Mouse (Mus musculus): Measurements from ENCODE around the gene Mnd1. TPM values are rescaled to one million over a fixed set of nuclear protein-coding genes. Genes with fewer than 3 reads are reported as not detected.

Mnd1 gene
- polyA plus RNA-seq, 1 experiment from 2014 or later, result 14.0 TPM

DNA sequence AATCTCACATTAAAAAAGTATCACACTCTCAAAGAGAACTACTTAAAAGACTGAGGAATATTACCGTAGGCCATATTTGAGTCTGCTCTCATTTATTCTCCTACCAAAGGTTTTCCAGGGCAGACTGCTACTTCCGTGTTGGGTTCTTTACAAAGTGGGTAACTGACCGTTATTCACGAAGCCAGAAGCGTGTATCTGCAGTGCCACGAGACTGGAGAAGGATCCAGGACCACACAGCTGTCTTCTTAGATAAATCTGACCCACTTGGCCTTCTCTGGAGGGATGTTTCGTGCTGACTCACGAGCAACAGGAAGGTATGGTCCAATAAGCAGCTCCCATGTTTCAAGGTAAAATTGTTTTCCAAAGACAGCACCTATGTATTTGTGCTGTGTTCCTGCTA lies 113.8 kb downstream of the Mnd1 start:
- Histone ChIP-seq H3K9ac (replicated peaks) (no peak overlapping the region), H3K4me3 (replicated peaks) (no peak overlapping the region), H3K27ac (no peak overlapping the region), H3K36me3 (0 out of 2 replicates have a peak, but pooled peaks cover 4% of the 10 kb centered on the region), H3K4me1 (replicated peaks) (peaks cover 26% of the 10 kb centered on the region), H3K9me3 (no peaks in the 10 kb centered on the region), H3K4me2 (no peak overlapping the region), H3K27me3 (no peaks in the 10 kb centered on the region)
- 85% methylated on average over 8 of the region's 8 CpGs for WGBS
- no peak for ATAC-seq (ENCODE audit: insufficient number of reproducible peaks, insufficient read depth, low FRiP score, low TSS enrichment, low read depth)

DNA sequence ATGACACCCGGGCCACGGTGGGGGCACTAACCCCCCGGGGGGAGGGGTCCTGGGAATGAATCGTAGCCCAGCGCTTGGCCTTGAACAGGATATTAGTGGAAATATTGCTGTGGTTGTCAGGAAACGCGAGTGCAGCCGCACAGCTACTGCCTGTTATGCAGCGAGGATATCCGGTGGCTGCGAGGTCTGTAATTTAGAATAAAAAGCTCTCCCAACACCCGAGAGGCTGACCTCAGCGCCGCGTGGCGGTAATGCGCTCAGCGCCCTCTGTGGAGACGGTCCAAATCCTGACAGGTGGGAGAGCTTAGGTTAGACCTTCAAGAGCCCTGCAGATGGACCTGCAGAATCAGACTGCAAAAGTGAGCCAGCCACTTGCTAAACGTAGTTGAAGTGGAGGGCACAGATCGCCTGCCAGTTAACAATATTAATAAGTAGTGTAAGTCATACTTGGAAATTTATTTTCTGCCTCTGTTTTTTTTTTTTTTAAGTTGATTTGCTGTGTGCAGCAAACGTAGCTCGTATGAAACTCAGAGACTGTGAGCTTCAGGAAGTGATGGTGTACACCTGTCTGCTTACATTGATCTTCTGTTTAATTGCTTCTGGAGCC lies 115.0 kb downstream of the Mnd1 start:
- peak overlapping the region; percentile 92 for H3K4me3 ChIP-seq (replicated peaks)
- no peaks in the 10 kb centered on the region for H3K9me3 ChIP-seq
- H3K4me1 ChIP-seq (replicated peaks), result peaks cover 30% of the 10 kb centered on the region
- 0 out of 2 replicates have a peak, but pooled peaks cover 4% of the 10 kb centered on the region for H3K36me3 ChIP-seq
- H3K27me3 ChIP-seq, result no peaks in the 10 kb centered on the region
- ATAC-seq (ENCODE audit: insufficient number of reproducible peaks, insufficient read depth, low FRiP score, low TSS enrichment, low read depth), result peak; percentile 57
- peak overlapping the region; percentile 97 for H3K9ac ChIP-seq (replicated peaks)
- 5% methylated on average over 23 of the region's 23 CpGs for WGBS
- peak overlapping the region; percentile 87 for H3K27ac ChIP-seq
- H3K4me2 ChIP-seq, result peak overlapping the region; percentile 94

DNA sequence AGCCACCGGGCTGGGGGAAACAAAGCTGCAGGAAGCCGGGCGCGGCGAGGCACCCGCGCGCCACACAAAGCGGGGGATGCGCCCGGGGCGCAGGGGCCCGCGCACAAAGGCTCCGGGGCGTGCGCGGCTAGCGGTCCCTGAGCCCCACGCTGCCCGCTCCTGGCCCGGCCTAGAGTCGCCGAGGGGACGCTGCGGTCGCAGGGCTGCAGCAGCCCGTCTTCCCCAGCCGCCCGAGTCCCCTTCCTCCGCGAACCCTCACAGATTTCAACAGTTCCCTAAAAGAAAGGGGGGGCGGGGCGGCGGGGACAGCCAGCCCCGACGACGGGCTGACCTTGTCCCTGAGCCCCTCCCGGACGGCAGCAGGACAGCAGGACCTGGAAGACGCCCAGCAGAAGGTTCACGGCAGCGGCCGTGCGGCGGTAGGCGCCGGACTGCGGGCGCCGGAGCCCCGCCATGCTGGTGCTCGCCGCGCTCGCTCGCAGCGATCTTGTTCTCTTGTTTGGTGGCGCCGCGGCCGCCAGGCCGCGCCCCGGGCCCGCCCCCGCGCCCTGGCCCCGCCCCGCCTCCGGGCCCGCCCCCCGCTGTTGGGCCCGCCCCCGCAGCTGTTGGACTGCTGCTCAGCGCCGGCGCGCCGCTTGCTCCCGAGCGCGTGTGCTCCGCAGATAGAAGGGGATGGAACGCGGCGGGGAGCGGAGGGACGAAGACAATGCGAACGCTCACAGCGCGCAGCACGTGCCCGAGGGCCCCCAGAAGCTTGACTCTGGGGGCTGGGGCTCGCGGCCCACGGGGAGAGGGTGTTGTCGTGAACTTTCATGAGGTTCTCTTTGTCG lies 115.7 kb downstream of the Mnd1 start, which contains the start of gene Tmem131l:
TSS of gene Tmem131l (minus strand) at position 530 of the 830 bp plus-strand sequence.
- Histone ChIP-seq H3K27ac (peak within 1 kb of the TSS; percentile 95), H3K27me3 (no peaks in the 10 kb centered on the region), H3K4me2 (peak within 1 kb of the TSS; percentile 94), H3K36me3 (peaks cover 4% of the 10 kb centered on the region; the same call in 1 of the 2 replicates), H3K4me1 (replicated peaks) (peaks cover 33% of the 10 kb centered on the region), H3K9me3 (no peaks in the 10 kb centered on the region), H3K9ac (replicated peaks) (peak within 1 kb of the TSS; percentile 97), H3K4me3 (replicated peaks) (peak within 1 kb of the TSS; percentile 92)
- ATAC-seq (ENCODE audit: insufficient number of reproducible peaks, insufficient read depth, low FRiP score, low TSS enrichment, low read depth), result peak; percentile 92
- under 1% methylated on average over 94 of the region's 100 CpGs for WGBS

DNA sequence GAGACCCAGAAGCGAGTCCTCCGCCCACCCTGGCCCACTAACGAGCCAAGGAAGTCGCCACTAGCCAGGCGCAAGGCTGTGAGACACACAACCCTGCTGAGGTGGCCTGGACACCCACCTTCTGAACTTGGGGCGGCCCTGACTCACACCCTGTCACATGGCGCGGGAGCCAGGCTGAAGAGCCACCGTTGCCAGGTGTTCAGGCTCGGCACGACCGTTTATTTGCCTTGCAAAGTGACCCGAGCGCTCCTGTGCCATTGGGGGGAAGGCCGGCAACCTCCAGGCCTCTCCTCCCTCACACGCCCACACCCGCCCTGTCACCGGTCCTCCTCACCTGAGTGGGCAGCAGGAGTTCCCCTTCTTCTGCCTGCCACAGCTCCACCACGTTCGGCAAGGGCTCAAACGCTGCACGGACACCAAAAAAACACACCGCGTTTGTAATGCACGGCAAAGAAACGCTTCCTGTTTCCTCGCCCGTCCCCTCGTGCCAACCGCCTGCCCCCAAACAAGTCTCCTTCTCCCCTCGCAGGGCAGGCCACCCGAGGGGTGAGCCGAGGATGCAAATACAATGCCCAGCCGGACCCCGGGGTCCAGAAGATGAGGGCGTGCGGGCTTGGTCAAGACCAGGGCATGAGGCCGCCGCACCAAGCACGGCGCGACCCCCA lies 116.5 kb downstream of the Mnd1 start:
- no peaks in the 10 kb centered on the region for H3K27me3 ChIP-seq
- H3K4me2 ChIP-seq, result peak overlapping the region; percentile 94
- ATAC-seq (ENCODE audit: insufficient number of reproducible peaks, insufficient read depth, low FRiP score, low TSS enrichment, low read depth), result peak; percentile 7; the same call in 1 of the 2 replicates
- WGBS, result under 1% methylated on average over 42 of the region's 42 CpGs
- peak overlapping the region; percentile 95 for H3K27ac ChIP-seq
- H3K9me3 ChIP-seq, result no peaks in the 10 kb centered on the region
- peak overlapping the region; percentile 97 for H3K9ac ChIP-seq (replicated peaks)
- H3K4me1 ChIP-seq (replicated peaks), result peaks cover 33% of the 10 kb centered on the region
- H3K4me3 ChIP-seq (replicated peaks), result peak overlapping the region; percentile 92
- H3K36me3 ChIP-seq, result peaks cover 4% of the 10 kb centered on the region; the same call in 1 of the 2 replicates

DNA sequence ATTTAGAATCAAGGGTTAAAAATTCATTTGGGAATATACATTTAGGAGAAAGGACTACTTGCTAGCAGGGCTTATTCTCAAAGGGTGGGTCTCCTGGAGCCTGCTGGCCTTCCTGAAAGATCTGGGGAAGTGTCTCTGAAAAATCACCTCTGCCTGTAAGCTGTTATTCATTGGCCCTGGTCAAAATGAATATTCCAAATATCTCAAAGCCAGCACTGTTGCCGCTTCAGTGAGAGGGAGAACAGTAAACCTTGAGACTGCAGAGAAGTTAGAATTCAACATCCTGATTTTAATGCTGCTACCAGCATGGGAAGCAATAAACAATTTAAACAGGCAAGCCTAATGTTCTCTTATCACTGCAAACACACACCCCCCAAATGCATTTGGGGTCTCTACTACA lies 117.5 kb downstream of the Mnd1 start:
- peaks cover 38% of the 10 kb centered on the region for H3K4me1 ChIP-seq (replicated peaks)
- 24% methylated on average over 1 of the region's 1 CpGs for WGBS
- H3K4me3 ChIP-seq (replicated peaks), result peak overlapping the region; percentile 92
- H3K27ac ChIP-seq, result no peak overlapping the region
- no peaks in the 10 kb centered on the region for H3K9me3 ChIP-seq
- peak overlapping the region; percentile 94 for H3K4me2 ChIP-seq
- ATAC-seq (ENCODE audit: insufficient number of reproducible peaks, insufficient read depth, low FRiP score, low TSS enrichment, low read depth), result no peak
- H3K36me3 ChIP-seq, result peaks cover 9% of the 10 kb centered on the region; the same call in 1 of the 2 replicates
- no peak overlapping the region; the same call in 1 of the 2 replicates for H3K9ac ChIP-seq (replicated peaks)
- H3K27me3 ChIP-seq, result no peaks in the 10 kb centered on the region

Other genes with a start within 250 kb of the Mnd1 start
- 68.1 and 72.0 TPM in 2 replicates for gene Tmem131l, start 115.6 kb downstream of the Mnd1 start, polyA plus RNA-seq (2016; fragmentation: Nextera tagmentation; extraction: Ambion mirVana)
- gene Gm6525, start 18.3 kb upstream of the Mnd1 start, polyA plus RNA-seq (2016; fragmentation: Nextera tagmentation; extraction: Ambion mirVana), result 0.35 and 0.88 TPM in 2 replicates
- gene Trim2, start 151.1 kb upstream of the Mnd1 start, polyA plus RNA-seq (2016; fragmentation: Nextera tagmentation; extraction: Ambion mirVana), result 17.8 and 18.5 TPM in 2 replicates